Mouse (Mus musculus): ENCODE data around the gene E130309D02Rik. TPM values are rescaled to one million over a fixed set of nuclear protein-coding genes. Genes with fewer than 3 reads are reported as not detected.

The E130309D02Rik gene
- total RNA-seq, 4 experiments from 2014 or later = 22.7 to 25.8 (median 24.1) TPM

DNA sequence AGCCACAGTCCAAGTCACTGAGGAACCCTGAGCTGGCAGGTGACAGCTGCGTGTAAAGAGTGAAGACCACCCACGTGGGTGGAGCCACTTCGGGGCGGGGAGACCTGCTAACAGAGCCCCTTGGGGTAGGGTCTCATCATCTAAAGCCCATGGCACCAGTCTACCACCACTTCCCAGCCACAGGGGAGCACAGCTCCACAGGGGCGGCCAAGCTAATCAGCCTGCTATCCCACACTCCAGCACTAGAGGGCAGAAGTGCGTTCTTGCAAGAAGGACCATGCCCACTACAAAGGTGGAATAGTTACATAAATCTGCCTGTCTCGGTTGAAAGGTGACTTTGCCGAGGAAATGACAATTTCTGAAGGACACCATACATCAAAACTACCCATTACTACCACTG lies 3.3 kb downstream of the E130309D02Rik start:
- peak; percentile 62 to 81 for DNase-seq (ENCODE audit: low spot score in 2 of 2)

DNA sequence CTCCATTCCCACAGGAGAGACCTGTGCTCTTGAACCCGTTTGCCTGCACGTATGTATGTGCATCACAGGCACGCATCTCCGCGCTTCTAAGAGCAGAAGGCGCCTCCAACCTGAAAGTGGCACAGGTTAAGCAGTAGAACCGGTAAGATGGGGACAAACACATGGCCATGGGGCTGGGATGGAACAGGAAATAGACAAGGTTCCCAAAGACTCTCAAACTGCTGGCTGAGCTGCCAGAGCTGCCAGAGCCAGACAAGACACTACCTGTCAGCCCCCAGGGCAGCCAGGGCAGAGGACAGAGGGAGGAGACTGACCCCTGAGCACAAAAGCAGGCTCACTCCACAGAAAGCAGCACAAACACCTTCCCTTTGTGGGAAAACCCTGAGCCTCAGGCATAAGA lies 5.2 kb downstream of the E130309D02Rik start:
- no peak for DNase-seq (ENCODE audit: low spot score in 2 of 2)

DNA sequence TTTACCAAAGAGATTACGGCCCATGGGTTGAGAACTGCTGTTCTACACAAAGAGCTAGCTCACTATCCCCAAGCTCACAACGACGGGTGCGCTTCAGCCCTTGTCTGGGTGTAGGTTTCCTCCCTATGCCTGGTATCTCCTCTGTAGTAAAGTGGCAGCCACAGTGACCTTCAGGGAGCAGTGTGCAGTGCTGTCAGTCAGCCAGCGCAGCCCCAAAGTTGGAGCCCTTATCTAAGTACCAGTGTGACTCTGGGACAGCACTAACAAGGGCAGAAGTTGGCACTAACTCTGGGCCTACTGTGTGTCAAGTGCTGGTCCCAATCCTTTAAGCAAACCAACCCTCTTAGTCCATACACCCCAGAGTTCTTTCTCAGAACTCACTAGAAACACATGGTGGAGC lies 6.3 kb downstream of the E130309D02Rik start:
- DNase-seq (ENCODE audit: low spot score in 2 of 2) = no peak

DNA sequence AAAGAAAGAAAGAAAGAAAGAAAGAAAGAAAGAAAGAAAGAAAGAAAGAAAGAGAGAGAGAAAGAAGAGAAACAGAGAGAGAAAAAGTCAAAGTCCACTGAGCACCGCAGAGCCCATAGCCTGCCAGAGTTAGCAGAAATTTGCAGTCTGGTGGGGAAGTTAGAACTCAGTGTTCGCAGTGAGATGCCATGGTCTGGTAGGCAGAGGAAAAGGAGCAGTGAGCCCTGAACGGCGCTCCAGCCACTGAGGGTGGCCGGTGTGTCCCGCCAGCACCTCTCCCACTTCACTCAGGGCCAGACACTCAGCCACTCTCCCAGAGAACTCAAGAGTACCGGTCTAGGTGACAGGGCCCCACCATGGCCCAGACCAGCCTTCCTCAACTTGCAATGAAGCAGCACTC lies 10.9 kb downstream of the E130309D02Rik start:
- DNase-seq (ENCODE audit: low spot score in 2 of 2) = no peak

DNA sequence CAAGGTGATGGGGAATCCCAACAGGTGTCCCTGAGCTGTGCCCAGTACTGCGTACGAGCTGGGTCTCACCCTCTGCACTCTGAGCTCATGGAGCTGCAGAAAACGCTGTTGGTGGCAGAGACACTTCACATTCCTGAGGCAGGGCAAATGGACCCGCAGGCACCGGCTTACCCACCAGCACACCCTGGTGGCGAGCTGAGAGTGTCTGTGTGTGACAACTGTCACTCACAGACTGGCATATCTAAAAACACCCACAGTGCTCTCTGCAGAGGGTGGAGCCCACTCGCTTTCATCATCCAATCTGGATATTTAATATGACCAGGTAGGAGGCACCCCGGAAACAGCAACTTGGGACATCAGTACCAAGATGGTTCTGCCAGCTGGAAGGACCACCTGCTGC lies 13.9 kb downstream of the E130309D02Rik start:
- peak in 1 of 2 experiments; percentile 28 for DNase-seq (ENCODE audit: low spot score in 2 of 2)

DNA sequence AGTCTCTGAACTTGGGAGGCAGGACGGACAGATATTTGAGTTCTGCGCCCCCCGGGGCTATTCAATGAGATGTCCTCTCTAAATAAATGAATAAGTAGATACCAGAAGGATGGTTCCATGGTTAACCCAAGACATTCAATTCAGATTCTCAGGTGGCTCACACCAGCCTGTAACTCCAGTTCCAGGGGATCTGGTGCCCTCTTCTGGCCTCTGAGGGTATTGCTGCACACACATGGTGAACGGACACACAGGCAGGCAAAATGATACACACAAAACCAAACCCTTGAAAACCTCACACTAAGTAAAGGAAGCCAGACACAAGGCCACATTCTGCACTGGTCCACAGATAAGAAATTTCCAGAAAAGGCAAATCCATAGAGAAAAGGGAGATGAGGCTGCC lies 15.5 kb downstream of the E130309D02Rik start:
- peak in 1 of 2 experiments; percentile 60 for DNase-seq (ENCODE audit: low spot score in 2 of 2)

DNA sequence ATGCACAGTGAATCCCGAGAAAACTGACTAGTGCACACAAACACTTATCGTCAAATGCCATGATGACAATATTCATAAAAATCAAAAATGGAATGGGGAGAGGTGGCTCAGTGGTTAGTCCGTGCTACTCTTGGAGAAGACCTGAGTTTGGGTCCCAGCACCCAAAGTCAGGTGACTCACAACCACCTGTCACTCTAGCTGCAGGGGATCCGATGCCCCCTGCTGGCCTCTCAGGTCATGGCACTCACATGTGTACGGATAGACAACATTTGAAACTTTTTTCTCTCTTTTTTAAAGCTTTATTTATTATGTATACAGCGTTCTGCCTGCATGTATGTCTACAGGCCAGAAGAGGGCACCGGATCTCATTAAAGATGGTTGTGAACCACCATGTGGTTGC lies 16.8 kb downstream of the E130309D02Rik start:
- no peak for DNase-seq (ENCODE audit: low spot score in 2 of 2)

DNA sequence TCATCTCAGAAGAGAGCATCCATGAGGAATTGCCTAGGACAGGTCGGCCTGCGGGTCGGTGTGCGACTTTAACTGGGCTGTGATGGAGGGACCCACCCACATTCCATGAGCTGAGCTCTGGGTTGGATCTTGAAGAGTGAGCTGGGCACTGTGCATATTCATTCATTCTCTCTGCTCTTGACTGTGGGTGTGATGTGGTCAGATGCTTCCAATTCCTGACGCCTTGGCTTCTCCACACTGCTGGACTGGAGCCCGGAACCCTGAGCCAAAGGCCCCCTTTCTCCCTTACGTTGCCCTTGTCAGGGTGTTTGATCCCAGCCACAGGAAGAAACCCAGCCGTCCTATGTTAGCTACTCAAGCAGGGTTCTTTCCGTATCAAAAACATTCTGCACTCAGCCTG lies 17.2 kb downstream of the E130309D02Rik start:
- no peak for DNase-seq (ENCODE audit: low spot score in 2 of 2)

DNA sequence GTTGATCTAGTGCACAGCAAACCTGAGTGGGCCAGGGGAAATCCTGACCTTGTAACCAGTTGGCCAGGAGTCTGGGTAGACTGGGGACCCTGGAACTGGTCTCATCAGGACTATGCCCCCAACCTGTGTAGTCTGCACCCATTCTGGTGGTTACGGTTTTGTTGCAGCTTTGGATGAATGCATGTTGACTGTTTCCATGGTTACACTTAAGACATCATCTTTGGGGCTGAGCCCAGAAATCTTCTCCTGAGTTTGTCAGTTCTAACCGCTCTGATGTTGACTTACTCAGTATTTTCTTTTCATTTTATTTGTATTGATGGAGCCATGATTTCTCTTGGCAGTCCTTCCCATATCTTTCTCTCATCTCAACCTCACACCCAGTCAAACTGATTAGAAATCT lies 19.8 kb downstream of the E130309D02Rik start:
- no peak for DNase-seq (ENCODE audit: low spot score in 2 of 2)

DNA sequence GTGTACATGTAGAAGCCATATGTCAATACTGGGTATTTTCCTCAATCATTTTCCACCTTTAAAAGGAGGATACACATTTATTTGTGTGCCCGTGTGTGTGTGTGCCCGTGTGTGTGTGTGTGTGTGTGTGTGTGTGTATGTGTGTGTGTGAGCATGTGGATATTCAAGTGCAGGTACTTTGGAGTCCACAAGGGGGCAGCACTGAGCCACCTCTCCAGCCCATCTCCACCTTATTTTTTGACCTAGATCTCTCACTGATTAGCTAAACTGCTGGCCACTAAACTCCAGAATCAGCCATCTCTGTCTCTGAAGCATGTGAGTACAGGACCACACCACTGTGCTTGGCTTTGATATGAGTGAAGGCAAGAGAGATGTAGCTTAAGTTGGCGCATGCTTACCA lies 20.3 kb downstream of the E130309D02Rik start:
- no peak for DNase-seq (ENCODE audit: low spot score in 2 of 2)

DNA sequence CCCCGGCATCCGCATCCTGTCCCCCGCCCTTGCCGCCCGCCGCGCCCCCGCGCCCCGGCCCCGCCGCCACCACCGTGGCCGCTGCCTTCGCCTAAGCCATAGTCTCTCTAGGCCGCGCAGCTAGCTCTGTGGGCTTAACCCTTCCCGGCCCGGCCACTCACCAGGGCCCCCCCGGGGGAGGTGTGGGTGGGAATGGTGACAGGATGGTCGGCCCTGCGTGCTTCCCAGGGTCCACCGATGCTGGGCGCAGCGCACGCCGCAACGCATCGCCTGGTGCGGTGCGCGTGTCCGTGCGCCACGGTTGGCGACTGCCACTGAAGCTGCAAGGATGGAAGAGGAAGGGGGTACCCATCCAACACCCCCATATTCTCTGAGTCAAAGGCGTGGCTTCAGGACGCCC lies 21.8 kb downstream of the E130309D02Rik start, which contains the start of gene Zfp853:
Gene Zfp853, minus strand, starts transcription at position 220 of the 400 bp plus-strand sequence.
- no peak for DNase-seq (ENCODE audit: low spot score in 2 of 2)

DNA sequence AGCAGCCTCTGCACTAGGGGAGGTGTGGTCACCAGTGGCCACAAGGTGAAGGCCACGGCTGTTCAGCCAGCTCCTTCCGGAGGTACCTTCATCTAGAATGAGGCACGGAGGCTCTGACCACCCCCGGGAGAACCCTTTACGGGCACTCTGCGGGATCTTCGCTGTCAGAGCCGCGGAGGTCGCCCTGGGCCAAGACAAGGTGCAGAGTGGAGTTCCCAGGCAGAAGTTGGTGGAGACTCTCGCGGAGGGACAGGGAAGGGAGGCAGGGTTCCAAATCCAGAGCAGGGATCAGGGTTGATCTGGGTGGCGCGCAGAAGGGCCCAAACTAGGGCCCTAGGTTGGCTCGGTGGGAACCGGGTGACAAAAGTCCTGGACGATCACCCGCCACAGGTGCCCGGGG lies 22.3 kb downstream of the E130309D02Rik start:
- no peak for DNase-seq (ENCODE audit: low spot score in 2 of 2)

DNA sequence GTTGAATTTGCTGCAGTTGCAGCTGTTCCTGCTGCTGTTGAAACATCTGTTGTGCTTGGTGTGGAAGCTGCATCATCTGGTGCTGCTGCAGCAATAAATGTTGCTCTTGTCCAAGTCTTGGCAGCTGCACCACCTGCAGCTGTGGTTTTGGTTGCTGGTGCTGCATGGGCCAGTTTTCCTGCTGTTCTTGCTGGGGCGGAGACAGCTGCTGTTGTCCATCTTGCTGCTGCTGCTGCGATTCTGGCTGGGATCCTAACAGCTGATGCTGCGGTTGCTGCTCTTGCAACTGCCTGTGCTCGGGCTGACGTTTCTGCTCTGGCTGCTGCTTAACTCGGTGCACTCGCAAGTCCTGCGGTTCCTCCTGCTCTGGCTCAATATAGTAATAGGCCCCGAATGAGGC lies 25.9 kb downstream of the E130309D02Rik start:
- DNase-seq (ENCODE audit: low spot score in 2 of 2) = no peak

DNA sequence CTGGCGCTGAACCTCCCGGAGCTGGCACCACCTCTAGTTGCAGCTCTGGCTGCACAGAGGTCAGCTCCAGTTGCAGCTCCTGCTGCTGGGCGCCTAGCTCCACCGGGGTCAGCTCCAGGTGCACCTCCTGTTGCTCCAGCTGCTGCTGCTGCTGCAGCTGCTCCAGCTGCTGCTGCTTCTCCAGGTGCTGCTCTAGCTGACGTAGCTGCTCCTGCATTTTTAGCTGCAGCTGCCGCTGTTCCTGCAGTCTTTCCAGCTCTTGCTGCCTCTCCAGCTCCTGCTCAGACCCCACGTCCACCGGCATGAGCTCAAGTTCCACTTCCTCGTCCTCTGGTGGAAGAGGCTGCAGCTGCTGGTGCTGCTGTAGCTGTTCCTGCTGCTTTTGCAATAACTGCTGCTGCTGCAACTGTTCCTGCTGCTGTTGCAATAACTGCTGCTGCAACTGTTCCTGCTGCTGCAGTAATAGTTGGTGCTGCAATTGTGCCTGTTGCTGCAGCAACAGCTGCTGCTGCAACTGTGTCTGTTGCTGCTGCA lies 26.7 kb downstream of the E130309D02Rik start:
- no peak for DNase-seq (ENCODE audit: low spot score in 2 of 2)

DNA sequence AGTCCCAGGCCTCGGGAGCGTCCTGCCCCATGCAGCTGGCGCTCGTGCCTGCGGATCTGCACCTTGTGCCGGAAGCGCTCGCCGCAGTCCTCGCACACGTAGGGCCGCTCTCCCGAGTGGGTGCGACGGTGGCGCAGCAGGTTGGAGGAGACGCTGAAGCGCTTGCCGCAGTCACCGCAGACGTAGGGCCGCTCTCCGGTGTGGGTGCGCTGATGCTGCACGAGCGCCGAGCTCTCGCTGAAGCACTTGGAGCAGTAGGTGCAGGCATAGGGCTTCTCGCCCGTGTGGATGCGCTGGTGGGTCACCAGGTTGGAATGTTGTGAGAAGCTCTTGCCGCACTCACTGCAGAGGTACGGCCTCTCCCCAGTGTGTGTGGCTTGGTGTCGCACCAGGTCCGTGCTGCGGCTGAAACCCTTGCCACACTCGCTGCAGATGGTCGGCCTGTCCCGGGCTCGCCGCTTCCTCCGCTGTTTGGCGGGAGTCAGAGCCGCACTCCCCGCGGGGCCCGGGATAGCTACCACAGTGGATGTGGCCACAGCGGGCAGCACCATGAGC lies 27.3 kb downstream of the E130309D02Rik start:
- no peak for DNase-seq (ENCODE audit: low spot score in 2 of 2)

DNA sequence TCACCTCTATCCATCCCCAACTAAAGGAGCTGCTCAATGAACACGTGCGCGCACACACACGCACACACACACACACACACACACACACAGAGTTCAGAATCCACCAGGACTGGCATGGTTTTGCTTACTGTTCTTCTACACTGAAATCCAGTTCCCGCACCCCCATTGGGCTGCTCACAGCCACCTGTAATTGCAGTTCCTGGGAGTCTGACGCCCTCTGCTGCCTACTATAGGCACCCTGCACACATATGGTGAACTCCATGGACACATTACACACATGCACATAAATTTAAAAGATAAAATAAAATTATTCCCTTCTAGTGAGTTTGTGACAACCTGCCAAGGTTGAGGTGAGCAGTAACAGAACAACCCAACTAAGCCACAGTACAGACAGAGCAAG lies 30.4 kb downstream of the E130309D02Rik start:
- no peak for DNase-seq (ENCODE audit: low spot score in 2 of 2)

DNA sequence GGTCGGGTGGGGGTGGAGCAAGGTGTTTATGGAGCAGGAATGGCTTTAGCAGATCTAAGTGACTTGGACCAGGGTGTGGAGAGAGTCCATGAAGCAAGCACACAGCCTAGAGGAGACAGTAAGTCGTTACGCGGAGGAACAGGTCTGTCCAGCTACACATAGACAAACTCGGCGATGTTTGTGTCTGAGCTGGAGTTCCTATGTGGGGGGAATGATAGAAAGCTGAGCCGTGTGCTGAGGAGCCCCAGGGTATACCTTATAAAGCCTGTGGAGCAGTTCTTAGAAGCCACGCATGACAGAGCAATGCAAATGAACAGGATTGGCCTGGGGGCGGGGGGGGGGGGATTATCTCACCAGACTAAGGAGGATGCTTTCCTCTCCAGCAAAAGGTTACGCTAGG lies 35.9 kb downstream of the E130309D02Rik start:
- DNase-seq (ENCODE audit: low spot score in 2 of 2) = no peak

DNA sequence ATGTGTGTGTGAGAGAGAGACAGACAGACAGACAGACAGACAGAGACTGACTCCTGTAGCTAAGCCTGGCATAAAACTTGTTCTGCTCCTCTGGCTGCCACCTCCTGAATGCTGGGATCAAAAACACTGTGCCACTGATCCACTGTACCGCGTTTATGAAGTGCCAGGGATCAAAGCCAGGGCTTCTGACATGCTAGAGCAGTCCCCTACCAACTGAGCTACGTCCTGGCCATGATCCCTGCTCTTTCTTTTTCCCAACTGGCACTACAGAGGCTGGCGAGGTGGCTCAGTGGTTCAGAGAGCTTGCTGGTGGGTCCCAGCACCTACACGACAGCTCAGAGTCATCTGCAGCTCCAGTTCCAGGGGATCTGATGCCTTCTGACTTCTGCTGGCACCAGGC lies 39.4 kb downstream of the E130309D02Rik start:
- no peak for DNase-seq (ENCODE audit: low spot score in 2 of 2)

DNA sequence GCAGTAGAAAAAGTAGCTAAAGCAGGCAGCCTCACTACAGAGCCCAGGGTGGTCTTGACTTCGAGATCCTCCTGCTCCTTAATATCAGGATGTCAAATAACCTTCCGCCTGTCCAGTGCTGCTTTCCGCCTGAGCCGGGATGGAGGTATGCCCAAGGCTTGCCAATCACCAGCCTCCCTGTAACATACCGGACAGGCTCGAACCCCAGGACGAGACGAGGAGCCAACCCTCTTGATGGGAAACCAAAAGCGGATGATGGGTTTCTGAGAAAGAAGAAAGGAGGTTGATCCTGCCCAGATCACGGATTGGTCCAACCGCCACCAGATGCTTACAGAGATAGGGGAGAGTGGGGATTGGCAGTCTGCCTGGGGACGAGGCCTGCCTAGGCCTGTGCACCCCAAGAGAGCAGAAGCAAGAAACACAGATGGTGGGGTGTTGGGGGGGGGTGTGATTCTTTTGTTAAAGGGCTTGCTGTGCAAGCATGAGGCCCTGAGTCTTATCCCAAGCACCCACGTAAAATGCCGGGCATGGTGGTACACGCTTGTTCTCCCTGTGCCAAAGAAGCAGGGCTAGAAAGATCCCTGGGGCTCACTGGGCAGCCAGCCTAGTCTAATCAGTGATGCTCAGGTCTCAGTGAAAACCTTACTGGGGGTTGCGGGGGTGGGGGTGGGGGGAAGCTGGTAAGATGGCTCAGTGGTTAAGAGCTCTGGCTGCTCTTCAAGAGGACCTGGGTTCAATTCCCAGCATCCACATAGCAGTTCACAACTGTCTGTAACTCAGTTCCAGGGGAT lies 42.4 kb downstream of the E130309D02Rik start:
- DNase-seq (ENCODE audit: low spot score in 2 of 2) = no peak

DNA sequence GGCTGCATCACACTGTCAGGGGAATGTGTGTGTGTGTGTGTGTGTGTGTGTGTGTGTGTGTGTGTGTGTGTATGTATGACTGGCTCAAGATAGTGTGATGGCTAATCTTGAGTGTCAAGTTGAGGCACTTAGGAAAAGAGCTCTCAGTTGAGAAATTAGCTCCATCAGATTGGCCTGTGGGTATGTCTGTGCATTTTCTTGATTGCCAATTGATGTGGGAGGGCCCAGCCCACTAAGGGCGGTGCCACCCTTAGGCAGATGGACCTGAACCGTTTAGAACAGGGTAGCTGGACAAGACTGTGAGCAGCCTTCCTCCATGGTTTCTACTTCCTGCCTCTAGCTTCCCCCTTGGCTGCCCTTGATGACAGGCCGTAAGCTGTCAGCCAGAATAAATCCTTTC lies 43.1 kb downstream of the E130309D02Rik start:
- no peak for DNase-seq (ENCODE audit: low spot score in 2 of 2)

DNA sequence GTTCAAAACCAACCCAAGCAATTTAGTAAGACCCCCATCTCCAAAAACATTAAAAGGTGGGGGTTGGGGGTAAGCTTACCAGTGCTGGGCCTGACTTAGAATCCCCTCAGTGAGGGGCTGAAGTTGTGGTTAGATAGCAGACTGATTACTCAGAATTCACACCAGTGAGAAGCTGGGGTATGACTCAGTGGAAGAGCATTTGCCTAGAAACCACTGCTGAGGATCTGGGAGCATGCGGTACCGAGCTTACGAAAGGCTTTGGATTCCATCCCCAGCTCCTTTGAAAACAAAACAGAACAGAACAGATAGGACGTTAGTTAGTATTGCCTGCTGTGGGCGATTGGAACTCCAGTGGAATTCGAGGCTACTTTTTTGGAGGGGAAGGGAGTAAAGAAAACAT lies 43.5 kb downstream of the E130309D02Rik start:
- peak in 1 of 2 experiments; percentile 48 for DNase-seq (ENCODE audit: low spot score in 2 of 2)

DNA sequence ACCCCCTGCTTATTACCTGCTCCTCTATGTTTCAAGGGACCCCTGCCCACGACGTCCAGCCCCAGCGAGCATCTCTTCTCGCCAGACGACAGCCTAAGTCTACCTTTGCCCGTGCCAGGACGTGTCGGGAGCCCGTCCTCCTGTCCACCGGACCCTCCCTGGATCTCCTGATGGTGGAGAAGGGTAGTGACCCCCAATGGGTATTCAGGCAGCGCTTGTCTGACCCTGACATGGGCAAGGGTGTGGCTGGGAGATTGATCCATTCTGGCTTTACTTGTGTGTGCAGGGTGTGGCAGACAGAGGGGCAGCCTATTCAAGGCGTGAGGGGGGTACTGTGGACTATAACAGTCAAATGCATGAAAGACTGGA lies 45.0 kb downstream of the E130309D02Rik start:
- DNase-seq (ENCODE audit: low spot score in 2 of 2) = no peak
